Mouse (Mus musculus) ES-E14 (cell line): ENCODE results near the gene Tmem81. TPM values are rescaled to one million over a fixed set of nuclear protein-coding genes. Genes with fewer than 3 reads are reported as not detected.

Experiments used
- DNase-seq: peaks from one replicate; pipeline ENCODE4 v3.0.0-alpha.2; 2013; ENCODE audit warnings: low read depth, low spot score
- H3K27ac ChIP-seq: 2 replicates; pipeline ENCODE4 v1.5.1; 2012; ENCODE audit warnings: low read depth, mild to moderate bottlenecking, low read length, moderate library complexity, mixed read lengths; ENCODE audit not compliant: poor library complexity, insufficient read depth, severe bottlenecking
- H3K36me3 ChIP-seq: 2 replicates; pipeline ENCODE4 v1.6.1; 2012; ENCODE audit warnings: mild to moderate bottlenecking, low read length, moderate library complexity, mixed read lengths; ENCODE audit not compliant: control insufficient read depth, poor library complexity, insufficient read depth, severe bottlenecking
- H3K4me1 ChIP-seq, 2 experiments: fragments of 150-350 bp in 1 of 2; sonication (generic) in 1 of 2; 2 replicates each; pipeline ENCODE4 v1.6.1; 2012; ENCODE audit warnings: low read length in 2 of 2, mild to moderate bottlenecking in 1 of 2, mixed read lengths in 1 of 2; ENCODE audit not compliant: control insufficient read depth in 2 of 2, insufficient read depth in 2 of 2, poor library complexity in 1 of 2
- H3K4me3 ChIP-seq, 2 experiments: fragments of 150-350 bp in 1 of 2; sonication (generic) in 1 of 2; 2 replicates each; pipeline ENCODE4 v1.5.1; 2012; ENCODE audit warnings: low read length in 2 of 2, low read depth in 1 of 2, mild to moderate bottlenecking in 1 of 2, mixed read lengths in 1 of 2; ENCODE audit not compliant: insufficient read depth in 1 of 2, poor library complexity in 1 of 2, severe bottlenecking in 1 of 2
- H3K9ac ChIP-seq: 2 replicates; pipeline ENCODE4 v1.6.1; 2012; ENCODE audit warnings: low read depth, mild to moderate bottlenecking, low read length, mixed read lengths; ENCODE audit not compliant: poor library complexity, insufficient read depth, severe bottlenecking
- H3K9me3 ChIP-seq: fragments of 150-350 bp; sonication (generic); 2 replicates; pipeline ENCODE4 v1.6.1; 2012; ENCODE audit warnings: low read depth, mild to moderate bottlenecking, low read length; ENCODE audit not compliant: control insufficient read depth, insufficient read depth
- CHD2 ChIP-seq: IDR thresholded peaks from 2 replicates; pipeline ENCODE4 v1.6.1; 2014; ENCODE audit warnings: mild to moderate bottlenecking, low read depth, low read length, inconsistent platforms
- HCFC1 ChIP-seq: IDR thresholded peaks from 2 replicates; pipeline ENCODE4 v1.6.1; 2012; ENCODE audit warnings: low read length, inconsistent platforms, borderline replicate concordance; ENCODE audit not compliant: insufficient read depth
- MAFK ChIP-seq: IDR thresholded peaks from 2 replicates; pipeline ENCODE4 v1.6.1; 2014; ENCODE audit warnings: mild to moderate bottlenecking, low read depth, low read length, inconsistent platforms; ENCODE audit not compliant: insufficient read depth
- ZC3H11A ChIP-seq: IDR thresholded peaks from 2 replicates; pipeline ENCODE4 v1.6.1; 2012; ENCODE audit warnings: low read depth, mild to moderate bottlenecking, inconsistent platforms, low read length, borderline replicate concordance
- ZNF384 ChIP-seq: IDR thresholded peaks from 2 replicates; pipeline ENCODE4 v1.6.1; 2012; ENCODE audit warnings: low read depth, low read length, inconsistent platforms
- in situ Hi-C, 2 experiments: fragments of 600-800 bp; cut with MboI; formaldehyde crosslinking; loops; one replicate each; pipeline ENCODE4 v1.15.1; 2025; ENCODE audit warnings: low sequenced_read_pairs in 2 of 2, inconsistent platforms in 1 of 2; ENCODE audit not compliant: unreplicated experiment in 2 of 2
- total RNA-seq: library from RNA; depleted of rRNA; stranded (reverse); fragments of 300-350 nt; gene quantifications from 2 replicates; pipeline ENCODE4 v1.2.3, GENCODE M21; 2012

Gene Tmem81
- total RNA-seq, 1 experiment = 4.3 TPM

DNA sequence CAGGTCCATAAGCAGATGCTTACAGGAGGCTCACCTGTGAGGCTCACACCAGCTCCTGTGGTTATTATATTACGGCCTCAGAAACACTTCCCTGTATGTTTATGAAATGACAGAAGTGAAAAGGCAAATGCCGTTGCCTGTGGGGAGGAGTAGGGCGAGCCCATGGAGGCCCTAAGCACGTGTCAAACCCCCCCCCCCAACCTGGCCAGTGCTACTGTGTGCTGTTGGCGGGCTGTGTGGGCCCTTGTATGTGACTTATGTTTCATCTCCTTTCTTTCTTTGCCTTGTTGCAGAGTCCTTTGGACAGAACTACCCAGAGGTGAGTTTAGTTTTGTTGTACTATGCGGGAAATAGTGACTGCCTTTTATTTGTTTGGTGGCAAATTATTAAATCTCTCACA lies 22.3 kb upstream of the Tmem81 start:
- no peaks in the 10 kb centered on the region for H3K9me3 ChIP-seq
- no peak for DNase-seq
- H3K4me3 ChIP-seq = no peak overlapping the region
- TF ChIP-seq ZC3H11A (no peak), MAFK (no peak), ZNF384 (no peak), HCFC1 (no peak), CHD2 (no peak)
- in situ Hi-C loops = no loop called here
- peaks cover 8% of the 10 kb centered on the region for H3K36me3 ChIP-seq
- peaks cover 3 to 4% of the 10 kb centered on the region in 2 experiments; a peak in 2 of 4 replicates for H3K4me1 ChIP-seq
- no peak overlapping the region for H3K27ac ChIP-seq
- no peak overlapping the region for H3K9ac ChIP-seq

DNA sequence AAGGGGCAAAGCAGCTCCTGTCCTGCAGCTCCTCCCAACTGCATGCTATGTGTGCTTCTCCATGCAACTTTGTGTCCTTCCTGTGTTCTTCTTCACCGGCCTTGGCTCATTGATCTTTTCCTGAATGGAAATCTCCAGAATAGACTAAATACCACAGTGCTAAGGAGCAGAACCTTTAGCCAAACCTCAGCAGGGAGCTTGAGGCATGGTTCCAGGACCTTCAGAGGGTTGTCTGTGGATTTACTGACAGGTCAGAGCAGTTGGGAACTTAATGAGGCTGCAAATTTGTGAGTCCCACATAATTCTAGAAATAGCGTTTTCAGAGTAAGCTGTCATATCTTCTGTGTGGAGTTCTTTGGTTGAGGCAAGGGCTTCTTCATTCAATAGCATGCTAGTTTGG lies 5.5 kb upstream of the Tmem81 start:
- H3K4me1 ChIP-seq = no peaks in the 10 kb centered on the region
- no peak overlapping the region for H3K27ac ChIP-seq
- H3K36me3 ChIP-seq = peaks cover 33% of the 10 kb centered on the region
- in situ Hi-C loops = no loop called here
- no peak overlapping the region for H3K4me3 ChIP-seq
- no peaks in the 10 kb centered on the region for H3K9me3 ChIP-seq
- DNase-seq = no peak
- H3K9ac ChIP-seq = no peak overlapping the region
- no peak for TF ChIP-seq ZC3H11A
- no peak for TF ChIP-seq HCFC1
- TF ChIP-seq MAFK = no peak
- TF ChIP-seq ZNF384 = no peak
- no peak for TF ChIP-seq CHD2

DNA sequence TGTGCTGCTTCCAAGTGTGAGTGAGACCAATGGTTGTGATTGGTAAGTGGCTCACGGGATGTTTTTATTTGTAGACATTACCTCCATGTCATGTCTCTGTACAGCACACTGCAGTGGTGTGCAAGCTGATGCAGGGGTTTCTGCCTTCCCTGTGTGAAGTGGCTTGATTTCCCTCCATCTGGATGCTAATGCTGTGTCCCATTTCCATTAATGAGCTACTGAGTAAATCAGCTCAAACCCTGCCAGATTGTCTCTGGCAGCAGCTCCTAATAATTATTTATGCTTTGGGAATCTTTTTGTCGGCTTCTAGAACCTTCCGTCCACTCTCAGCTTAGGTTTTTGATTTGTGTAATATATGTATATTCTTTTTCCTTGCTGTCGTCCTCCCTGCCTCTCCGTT lies 875 bp upstream of the Tmem81 start:
- H3K36me3 ChIP-seq = peaks cover 42% of the 10 kb centered on the region

DNA sequence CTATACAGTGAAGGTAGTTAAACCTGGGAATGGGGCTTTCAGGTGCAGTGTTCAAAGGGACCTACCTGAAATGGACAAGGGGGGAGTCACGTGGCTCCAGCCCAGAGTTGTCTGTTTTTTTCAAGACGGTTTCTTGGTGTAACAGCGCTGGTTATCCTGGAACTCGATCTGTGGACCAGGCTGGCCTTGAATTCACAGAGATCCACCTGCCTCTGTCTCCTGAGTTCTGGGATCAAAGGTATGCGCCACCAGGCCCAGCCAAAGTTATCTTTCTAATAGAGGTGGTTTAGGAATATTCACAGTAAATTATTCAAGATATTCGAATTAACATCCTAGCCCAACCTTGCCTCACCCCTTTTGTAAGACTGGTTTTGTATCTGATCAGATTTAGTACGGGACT lies 626 bp downstream of the Tmem81 start:
- Histone ChIP-seq H3K4me1 (no peaks in the 10 kb centered on the region; a peak in 1 of 4 replicates), H3K36me3 (peaks cover 36% of the 10 kb centered on the region), H3K27ac (no peak overlapping the region), H3K9me3 (no peaks in the 10 kb centered on the region), H3K4me3 (no peak overlapping the region), H3K9ac (no peak overlapping the region)
- no peak for TF ChIP-seq MAFK
- TF ChIP-seq ZC3H11A = no peak
- no peak for TF ChIP-seq CHD2
- no peak for TF ChIP-seq HCFC1
- TF ChIP-seq ZNF384 = no peak
- in situ Hi-C loops = no loop called here
- DNase-seq = no peak

More for the DNA sequence above, 875 bp upstream of the Tmem81 start:
- in situ Hi-C loops = no loop called here
- Histone ChIP-seq H3K9ac (no peak overlapping the region), H3K4me3 (no peak overlapping the region), H3K4me1 (no peaks in the 10 kb centered on the region), H3K9me3 (no peaks in the 10 kb centered on the region), H3K27ac (no peak overlapping the region)
- no peak for DNase-seq
- TF ChIP-seq HCFC1 = no peak
- TF ChIP-seq MAFK = no peak

DNA sequence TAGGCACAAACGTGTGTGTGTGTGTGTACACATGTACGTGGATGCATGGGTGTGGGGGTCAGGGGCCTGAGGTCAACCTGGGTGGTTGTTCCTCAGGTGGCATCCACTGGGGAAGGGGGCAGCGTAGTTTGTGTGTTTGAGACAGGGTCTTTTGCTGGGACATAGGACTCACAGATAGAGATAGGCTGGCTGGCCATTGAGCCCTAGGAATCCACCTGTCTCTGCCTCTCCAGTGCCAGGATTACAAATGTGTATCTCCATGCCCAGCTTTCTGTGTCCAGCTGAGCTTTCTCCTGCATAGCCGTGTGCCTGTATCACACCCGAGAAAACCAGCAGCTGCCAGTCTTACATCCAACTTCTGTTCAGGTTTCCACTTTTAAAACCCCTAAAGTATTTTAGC lies 3.7 kb downstream of the Tmem81 start:
- Histone ChIP-seq H3K9me3 (no peaks in the 10 kb centered on the region), H3K27ac (no peak overlapping the region), H3K36me3 (peaks cover 23% of the 10 kb centered on the region), H3K9ac (no peak overlapping the region), H3K4me1 (peaks cover 0 to 4% of the 10 kb centered on the region in 2 experiments; a peak in 1 of 4 replicates), H3K4me3 (no peak overlapping the region)
- no peak for DNase-seq
- TF ChIP-seq CHD2 (no peak), MAFK (no peak), HCFC1 (no peak), ZNF384 (no peak), ZC3H11A (no peak)
- in situ Hi-C loops = no loop called here
